In genomic region chr12:28697821-28698595, GRCm38 (mm10) we compare ENCODE assay signal across 11 mouse cellular contexts. TPM values are rescaled to one million over a fixed set of nuclear protein-coding genes. Genes with fewer than 3 reads are reported as not detected.
DNase-seq lines count a peak whose midpoint lies in the region; ATAC-seq and TF ChIP-seq lines count a peak whose summit lies in the region.
"Had no signal": no experiment of that assay in that cellular context is flagged by ENCODE, and none has a peak within 500 bp of the region (broad histone marks: within the 10 kb centered on the region; RNA-seq: fewer than 3 reads in every experiment).

No protein-coding gene starts in this region.

- peaks cover 10% of the 10 kb centered on the region for H3K4me1 ChIP-seq in cortical plate, adult 2 months (ENCODE audit: control insufficient read depth, insufficient read depth, low read length)
- H3K4me1 ChIP-seq in limb, embryonic 10.5 days, result peaks cover 16% of the 10 kb centered on the region
- H3K4me1 ChIP-seq in heart, embryonic 12.5 days (replicated peaks), result peaks cover 39% of the 10 kb centered on the region
- H3K4me1 ChIP-seq: embryonic facial prominence, embryonic 13.5 days had no signal

- H3K9me3 ChIP-seq in limb, embryonic 10.5 days (replicated peaks), result no peaks in the 10 kb centered on the region
- no peaks in the 10 kb centered on the region for H3K9me3 ChIP-seq in heart, embryonic 12.5 days (replicated peaks)
- H3K9me3 ChIP-seq: embryonic facial prominence, embryonic 13.5 days had no signal

- TF ChIP-seq CTCF in left cerebral cortex, adult 2 months (IDR thresholded peaks at IDR 0.05), result no peak
- TF ChIP-seq CTCF in cortical plate, adult 2 months (IDR thresholded peaks at IDR 0.05; ENCODE audit: extremely low read depth, insufficient read depth, low read length), result no peak

- H3K27ac ChIP-seq in left cerebral cortex, adult 2 months, result peak overlapping the region; percentile 77
- H3K27ac ChIP-seq in cortical plate, adult 2 months (ENCODE audit: insufficient read depth, low read length), result peak overlapping the region; percentile 65
- no peak overlapping the region for H3K27ac ChIP-seq in limb, embryonic 10.5 days
- H3K27ac ChIP-seq in heart, embryonic 12.5 days (ENCODE audit: poor library complexity, severe bottlenecking), result no peak overlapping the region
- H3K27ac ChIP-seq: embryonic facial prominence, embryonic 13.5 days; gastrocnemius, adult 2 months had no signal

- no peak for TF ChIP-seq POLR2A in cortical plate, adult 2 months (IDR thresholded peaks at IDR 0.05; ENCODE audit: extremely low read depth, insufficient read depth, low read length)

- no peak overlapping the region for H3K4me2 ChIP-seq in heart, embryonic 12.5 days
- H3K4me2 ChIP-seq: embryonic facial prominence, embryonic 13.5 days had no signal

- H3K4me3 ChIP-seq in left cerebral cortex, adult 2 months, result no peak overlapping the region
- H3K4me3 ChIP-seq in cortical plate, adult 2 months (ENCODE audit: insufficient read depth, low read length), result no peak overlapping the region
- no peak overlapping the region for H3K4me3 ChIP-seq in limb, embryonic 10.5 days
- no peak overlapping the region for H3K4me3 ChIP-seq in heart, embryonic 12.5 days
- H3K4me3 ChIP-seq: embryonic facial prominence, embryonic 13.5 days; gastrocnemius, adult 2 months had no signal

- H3K36me3 ChIP-seq in limb, embryonic 10.5 days, result peaks cover 32% of the 10 kb centered on the region
- H3K36me3 ChIP-seq in heart, embryonic 12.5 days, result peaks cover 13% of the 10 kb centered on the region

- intact Hi-C loops in left cerebral cortex, adult 2 months (cut with DNase I), result loop anchor here (2.0 kb wide), 2 partner anchors 109 to 137 kb away; no protein-coding TSS in a partner anchor

- no peak for DNase-seq in left cerebral cortex, adult 2 months (ENCODE audit: extremely low spot score in 1 of 2, low spot score in 2 of 2)
- no peak for DNase-seq in left cerebral cortex, adult 18-20 months (ENCODE audit: low spot score in 2 of 2)
- DNase-seq in kidney, postnatal 25 days, result peak; percentile 67 to 75
- peak; percentile 76 for DNase-seq in lung, postnatal 36 days
- no peak for DNase-seq in natural killer cell, adult 2 months (ENCODE audit: low spot score in 2 of 2)
- no peak for DNase-seq in limb, embryonic 10.5 days (ENCODE audit: low spot score)
- DNase-seq: cerebellum, adult 11-12 months; gastrocnemius, adult 2 months had no signal

- H3K9ac ChIP-seq in heart, embryonic 12.5 days, result no peak overlapping the region
- H3K9ac ChIP-seq: embryonic facial prominence, embryonic 13.5 days had no signal

- no peak for ATAC-seq in heart, embryonic 12.5 days (ENCODE audit: insufficient number of reproducible peaks, low FRiP score)

- 81% methylated on average over 14 of the region's 14 CpGs for WGBS in limb, embryonic 10.5 days
- 82% methylated on average over 14 of the region's 14 CpGs for WGBS in heart, embryonic 12.5 days

- no peaks in the 10 kb centered on the region for H3K27me3 ChIP-seq in limb, embryonic 10.5 days (ENCODE audit: low read depth, poor library complexity, severe bottlenecking)
- 0 out of 2 replicates have a peak, but pooled peaks cover 4% of the 10 kb centered on the region for H3K27me3 ChIP-seq in heart, embryonic 12.5 days (replicated peaks)
- H3K27me3 ChIP-seq: embryonic facial prominence, embryonic 13.5 days had no signal

RNA-seq across cellular contexts. Expression of gene Adi1, which starts 23.0 kb away (rescaled TPM):
- 10 to 100 TPM; 32.2 to 33.0 TPM for total RNA-seq in left cerebral cortex, adult 2 months (2021)
- total RNA-seq in left cerebral cortex, adult 18-20 months (2021), result 10 to 100 TPM; 36.5 to 37.2 TPM
- 40.7 and 41.7 TPM in 2 replicates for polyA plus RNA-seq in cortical plate, adult 2 months (2012; rRNA removed)
- polyA plus RNA-seq in limb, embryonic 10.5 days (2016; fragmentation: Nextera tagmentation; extraction: Ambion mirVana), result 67.0 and 69.9 TPM in 2 replicates
- 42.2 and 43.3 TPM in 2 replicates for polyA plus RNA-seq in heart, embryonic 12.5 days (2016; fragmentation: Nextera tagmentation; extraction: Ambion mirVana)

RNA-seq across cellular contexts. Expression of gene Rnaseh1, which starts 48.6 kb away (rescaled TPM):
- 10 to 100 TPM; 13.4 to 13.6 TPM for total RNA-seq in left cerebral cortex, adult 2 months (2021)
- total RNA-seq in left cerebral cortex, adult 18-20 months (2021), result 10 to 100 TPM; 13.1 to 16.2 TPM
- 18.7 and 19.6 TPM in 2 replicates for polyA plus RNA-seq in cortical plate, adult 2 months (2012; rRNA removed)
- 38.5 and 38.8 TPM in 2 replicates for polyA plus RNA-seq in limb, embryonic 10.5 days (2016; fragmentation: Nextera tagmentation; extraction: Ambion mirVana)
- 17.8 and 18.1 TPM in 2 replicates for polyA plus RNA-seq in heart, embryonic 12.5 days (2016; fragmentation: Nextera tagmentation; extraction: Ambion mirVana)

RNA-seq across cellular contexts. Expression of gene Trappc12, which starts 52.3 kb away (rescaled TPM):
- 10 to 100 TPM; 61.4 to 63.0 TPM for total RNA-seq in left cerebral cortex, adult 2 months (2021)
- total RNA-seq in left cerebral cortex, adult 18-20 months (2021), result 10 to 100 TPM; 63.4 to 64.4 TPM
- polyA plus RNA-seq in cortical plate, adult 2 months (2012; rRNA removed), result 59.7 TPM in 2 replicates
- 34.0 and 37.9 TPM in 2 replicates for polyA plus RNA-seq in limb, embryonic 10.5 days (2016; fragmentation: Nextera tagmentation; extraction: Ambion mirVana)
- 33.5 and 35.1 TPM in 2 replicates for polyA plus RNA-seq in heart, embryonic 12.5 days (2016; fragmentation: Nextera tagmentation; extraction: Ambion mirVana)

RNA-seq across cellular contexts. Expression of gene Eipr1, which starts 53.6 kb away (rescaled TPM):
- 10 to 100 TPM; 64.0 to 65.1 TPM for total RNA-seq in left cerebral cortex, adult 2 months (2021)
- total RNA-seq in left cerebral cortex, adult 18-20 months (2021), result 10 to 100 TPM; 60.2 to 66.6 TPM
- polyA plus RNA-seq in cortical plate, adult 2 months (2012; rRNA removed), result 60.0 and 60.1 TPM in 2 replicates
- 41.2 and 42.2 TPM in 2 replicates for polyA plus RNA-seq in limb, embryonic 10.5 days (2016; fragmentation: Nextera tagmentation; extraction: Ambion mirVana)
- polyA plus RNA-seq in heart, embryonic 12.5 days (2016; fragmentation: Nextera tagmentation; extraction: Ambion mirVana), result 20.9 and 25.2 TPM in 2 replicates

Comparison
In these comparisons a context has a peak if more than half of its experiments do, and no peak if none do; other contexts are left out.
1. DNase-seq: peak in kidney, postnatal 25 days (2 of 2) and lung, postnatal 36 days (single experiment); none in left cerebral cortex, adult 2 months (0 of 2), left cerebral cortex, adult 18-20 months (0 of 2), natural killer cell, adult 2 months (0 of 2) and limb, embryonic 10.5 days (single experiment).
2. H3K27ac ChIP-seq: peak in left cerebral cortex, adult 2 months (single experiment) and cortical plate, adult 2 months (single experiment); none in limb, embryonic 10.5 days (single experiment) and heart, embryonic 12.5 days (single experiment).